Mouse (Mus musculus) urinary bladder, adult 2 months (tissue): ENCODE results near the gene Ces2b. TPM values are rescaled to one million over a fixed set of nuclear protein-coding genes. Genes with fewer than 3 reads are reported as not detected.

Experiments used
- polyA plus RNA-seq: library from polyadenylated mRNA; depleted of rRNA; stranded (reverse); fragments of >200 nt; gene quantifications from 2 replicates; pipeline ENCODE4 v1.2.3, GENCODE M21; 2012; rRNA removed

Gene Ces2b
- polyA plus RNA-seq, 1 experiment: 4.6 TPM

Other genes with a start within 250 kb of the Ces2b start
- gene Pdp2, start 240.1 kb upstream of the Ces2b start, polyA plus RNA-seq: 6.1 and 7.2 TPM in 2 replicates
- gene Cdh16, start 207.2 kb upstream of the Ces2b start, polyA plus RNA-seq: not detected in 2 replicates
- 10.3 and 13.4 TPM in 2 replicates for gene Rrad, start 200.2 kb upstream of the Ces2b start, polyA plus RNA-seq
- gene Ciao2b, start 189.6 kb upstream of the Ces2b start, polyA plus RNA-seq: 53.2 and 69.5 TPM in 2 replicates
- 0.09 and 0.11 TPM in 2 replicates for gene Ces2a, start 97.6 kb upstream of the Ces2b start, polyA plus RNA-seq
- gene Ces2c, start 15.5 kb downstream of the Ces2b start, polyA plus RNA-seq: 0.22 and 0.41 TPM in 2 replicates
- 3.8 and 4.0 TPM in 2 replicates for gene Ces2e, start 94.7 kb downstream of the Ces2b start, polyA plus RNA-seq
- gene Ces2f, start 115.8 kb downstream of the Ces2b start, polyA plus RNA-seq: 2.2 and 2.5 TPM in 2 replicates
- 26.0 and 32.8 TPM in 2 replicates for gene Ces2g, start 130.1 kb downstream of the Ces2b start, polyA plus RNA-seq
- gene Ces2h, start 169.3 kb downstream of the Ces2b start, polyA plus RNA-seq: not detected in 2 replicates
- gene Ces3a, start 217.0 kb downstream of the Ces2b start, polyA plus RNA-seq: 0.04 TPM in 1 of 2 replicates, not detected in the other